Mouse (Mus musculus): ENCODE measurements around the gene N4bp2l2.

DNA sequence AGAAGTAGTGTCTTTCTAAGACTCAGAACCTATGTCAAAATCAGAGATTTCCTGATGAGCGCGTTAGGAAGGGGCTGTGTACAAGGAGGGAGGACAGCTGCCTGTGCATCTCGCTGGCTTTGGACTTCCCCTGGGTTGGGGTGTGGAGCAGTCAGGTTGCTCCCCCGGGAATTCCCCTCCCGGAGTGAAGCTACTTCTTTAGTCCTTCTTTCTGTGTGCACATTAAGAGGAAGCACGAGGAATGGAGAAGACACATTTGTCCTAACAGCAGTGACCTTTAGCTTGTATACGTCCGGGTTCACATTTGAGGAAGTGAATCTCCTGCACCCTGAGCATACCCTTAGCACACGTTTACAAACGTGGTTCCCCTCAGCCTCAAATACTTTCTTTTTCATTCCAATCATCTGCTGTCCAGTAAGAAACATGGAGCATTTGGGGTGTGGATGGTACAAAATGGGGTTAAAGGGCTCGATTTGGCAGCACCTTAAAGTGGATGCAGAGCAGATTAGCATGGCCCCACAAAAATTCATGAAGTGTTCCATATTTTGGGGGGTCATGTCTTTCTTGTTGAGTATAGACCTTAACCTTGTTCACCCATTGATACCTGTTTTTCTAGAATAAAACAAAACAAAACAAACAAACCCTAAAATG, 70.5 kb downstream of the N4bp2l2 start:
- TF ChIP-seq CTCF (IDR thresholded peaks at IDR 0.05; ENCODE audit: borderline replicate concordance, insufficient read depth, low read depth, low read length) = no peak
- no peak for TF ChIP-seq POLR2A (IDR thresholded peaks at IDR 0.05; ENCODE audit: borderline replicate concordance, insufficient read depth, low read length)

All from cerebellum, adult 2 months (tissue).